Mouse (Mus musculus) layer of hippocampus, postnatal 14 days (tissue): ENCODE results near the gene Arrb1. TPM values are rescaled to one million over a fixed set of nuclear protein-coding genes. Genes with fewer than 3 reads are reported as not detected.
"Not testable (repeated sequence)": the region's sequence is repeated elsewhere in the genome, so short reads cannot be mapped to it uniquely, and the experiment has no call there.

Experiments
- DNase-seq, 2 experiments: peaks; one replicate each; pipeline ENCODE4 v3.0.0; 2021 to 2022; ENCODE audit warnings: low spot score in 2 of 2, mixed read lengths in 1 of 2
- long read RNA-seq, 2 experiments: library from polyadenylated mRNA; stranded (forward); transcript quantifications; one replicate each; pipeline ENCODE4 v2.0.0; 2021
- total RNA-seq, 2 experiments: library from RNA; stranded (reverse); gene quantifications; 2 replicates each; pipeline ENCODE4 v1.2.3; 2021

Arrb1 gene
- 100 to 1,000 TPM; 137 to 143 TPM for total RNA-seq
- long read RNA-seq, experiment 1, full-length matches to known transcripts, result 1 of 33 reads
- long read RNA-seq, experiment 1, partial matches to known transcripts, result 0 of 33 reads
- long read RNA-seq, experiment 1, other reads (novel, unspliced or antisense), result 32 of 33 reads
- long read RNA-seq, experiment 2, full-length matches to known transcripts, result 2 of 40 reads
- long read RNA-seq, experiment 2, partial matches to known transcripts, result 0 of 40 reads
- long read RNA-seq, experiment 2, other reads (novel, unspliced or antisense), result 38 of 40 reads

GRCm38 (mm10) chr7:99534901-99535735 is at the start of gene Arrb1:
Gene Arrb1 (plus strand): TSS chr7:99535466.
- peak; percentile 79 to 80 for DNase-seq

- no peak for DNase-seq
Measured at GRCm38 (mm10) chr7:99489708-99490107, 45.6 kb upstream of the Arrb1 start.

- DNase-seq, result no peak
Measured at GRCm38 (mm10) chr7:99499128-99499527, 36.1 kb upstream of the Arrb1 start.

- peak; percentile 73 to 85 for DNase-seq
Measured at GRCm38 (mm10) chr7:99500201-99500600, 35.1 kb upstream of the Arrb1 start.

- no peak for DNase-seq
Measured at GRCm38 (mm10) chr7:99500655-99501054, 34.6 kb upstream of the Arrb1 start.

- no peak for DNase-seq
Measured at GRCm38 (mm10) chr7:99501148-99501547, 34.1 kb upstream of the Arrb1 start.

GRCm38 (mm10) chr7:99504556-99504955 is 30.7 kb upstream of the Arrb1 start:
- DNase-seq, result no peak

GRCm38 (mm10) chr7:99508187-99508586 is 27.1 kb upstream of the Arrb1 start:
- DNase-seq, result not testable (repeated sequence)

GRCm38 (mm10) chr7:99510087-99510501 is 25.2 kb upstream of the Arrb1 start:
- DNase-seq, result peak; percentile 67 to 71

- no peak for DNase-seq
Measured at GRCm38 (mm10) chr7:99516092-99516813, 19.0 kb upstream of the Arrb1 start.

- DNase-seq, result no peak
Measured at GRCm38 (mm10) chr7:99516814-99517157, 18.5 kb upstream of the Arrb1 start.

GRCm38 (mm10) chr7:99518954-99519644 is 16.2 kb upstream of the Arrb1 start:
- DNase-seq, result no peak

GRCm38 (mm10) chr7:99523121-99523520 is 12.1 kb upstream of the Arrb1 start:
- DNase-seq, result no peak

- no peak for DNase-seq
Measured at GRCm38 (mm10) chr7:99523837-99524236, 11.4 kb upstream of the Arrb1 start.

GRCm38 (mm10) chr7:99528547-99528946 is 6.7 kb upstream of the Arrb1 start:
- no peak for DNase-seq

GRCm38 (mm10) chr7:99529410-99529809 is 5.9 kb upstream of the Arrb1 start:
- no peak for DNase-seq

- no peak for DNase-seq
Measured at GRCm38 (mm10) chr7:99531408-99531970, 3.8 kb upstream of the Arrb1 start.

- DNase-seq, result no peak
Measured at GRCm38 (mm10) chr7:99532526-99532925, 2.7 kb upstream of the Arrb1 start.

GRCm38 (mm10) chr7:99533600-99533999 is 1.7 kb upstream of the Arrb1 start:
- DNase-seq, result no peak

- no peak for DNase-seq
Measured at GRCm38 (mm10) chr7:99534501-99534900, 765 bp upstream of the Arrb1 start.
